Mouse (Mus musculus) Patski (cell line): ENCODE data around the gene Evi2. TPM values are rescaled to one million over a fixed set of nuclear protein-coding genes. Genes with fewer than 3 reads are reported as not detected.

Source experiments
- ATAC-seq: fragments of 100-300 bp; one replicate; pipeline ENCODE4 v1.8.0; 2021
- CTCF ChIA-PET: fragments of 350-600 bp; sonication (Branson Sonifier 250); formaldehyde crosslinking; loops from one replicate; lab custom pipeline; 2022; ENCODE audit warnings: inconsistent platforms; lab: Charles Lee
- POLR2A ChIA-PET: fragments of 350-600 bp; sonication (Branson Sonifier 250); formaldehyde crosslinking; loops from one replicate; lab custom pipeline; 2022; ENCODE audit warnings: antibody characterized with exemption, inconsistent platforms; lab: Charles Lee
- DNase-seq: peaks from one replicate; pipeline ENCODE4 v3.0.0-alpha.2; 2011; ENCODE audit warnings: low read depth, low spot score
- H3K27me3 ChIP-seq: fragments of 371-371 bp; one replicate; pipeline ENCODE4 v1.5.1; 2021
- CTCF ChIP-seq: fragments of 100-300 bp; IDR thresholded peaks from one replicate; pipeline ENCODE4 v1.5.1; 2021
- in situ Hi-C: fragments of 300-500 bp; cut with MboI; formaldehyde crosslinking; loops from 3 replicates; pipeline ENCODE4 v1.11.1; 2018; ENCODE audit warnings: low pct_unique_long_range_greater_than_20kb, mixed read lengths
- polyA plus RNA-seq: library from polyadenylated mRNA; unstranded; gene quantifications from one replicate; pipeline ENCODE4 v1.2.3, GENCODE M21; 2021

Evi2 gene
- polyA plus RNA-seq, 1 experiment from 2014 or later = not detected

DNA sequence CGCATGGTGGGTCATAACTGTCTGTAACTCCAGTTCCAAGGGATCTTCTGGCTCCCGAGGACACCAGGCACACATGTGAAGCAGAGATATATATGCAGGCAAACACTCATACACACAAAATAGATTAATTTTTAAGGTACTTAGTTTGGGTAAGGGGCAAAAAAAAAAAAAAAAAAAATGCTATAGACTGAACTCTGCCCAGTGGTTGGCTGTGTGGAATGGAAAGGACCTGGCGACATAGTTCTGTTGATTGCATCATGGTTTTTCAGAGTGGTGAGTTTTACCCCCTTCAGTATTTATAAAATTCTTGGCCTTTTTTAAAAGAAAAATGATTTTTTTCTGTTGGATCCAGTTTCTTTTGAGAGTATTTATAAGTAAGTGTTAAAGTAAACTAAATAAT, 5.9 kb upstream of the Evi2 start:
- DNase-seq (no peak), ATAC-seq (no peak)
- no peak for TF ChIP-seq CTCF
- no peaks in the 10 kb centered on the region for H3K27me3 ChIP-seq
- in situ Hi-C loops = no loop called here
- POLR2A ChIA-PET = no interaction called here
- CTCF ChIA-PET = no interaction called here

DNA sequence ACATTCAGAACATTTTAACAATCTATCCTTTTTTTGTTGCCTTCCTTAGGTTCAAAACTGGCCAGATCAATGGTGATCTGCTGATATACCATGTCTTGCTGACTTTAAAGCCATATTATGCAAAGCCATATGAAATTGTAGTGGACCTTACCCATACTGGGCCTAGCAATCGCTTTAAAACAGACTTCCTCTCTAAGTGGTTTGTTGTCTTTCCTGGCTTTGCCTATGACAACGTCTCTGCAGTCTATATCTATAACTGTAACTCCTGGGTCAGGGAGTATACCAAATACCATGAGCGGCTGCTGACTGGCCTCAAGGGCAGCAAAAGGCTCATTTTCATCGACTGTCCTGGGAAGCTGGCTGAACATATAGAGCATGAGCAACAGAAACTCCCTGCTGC, 5.2 kb upstream of the Evi2 start:
- TF ChIP-seq CTCF = no peak
- in situ Hi-C loops = no loop called here
- ATAC-seq (no peak), DNase-seq (no peak)
- ChIA-PET CTCF (no interaction called here), POLR2A (no interaction called here)
- H3K27me3 ChIP-seq = no peaks in the 10 kb centered on the region

DNA sequence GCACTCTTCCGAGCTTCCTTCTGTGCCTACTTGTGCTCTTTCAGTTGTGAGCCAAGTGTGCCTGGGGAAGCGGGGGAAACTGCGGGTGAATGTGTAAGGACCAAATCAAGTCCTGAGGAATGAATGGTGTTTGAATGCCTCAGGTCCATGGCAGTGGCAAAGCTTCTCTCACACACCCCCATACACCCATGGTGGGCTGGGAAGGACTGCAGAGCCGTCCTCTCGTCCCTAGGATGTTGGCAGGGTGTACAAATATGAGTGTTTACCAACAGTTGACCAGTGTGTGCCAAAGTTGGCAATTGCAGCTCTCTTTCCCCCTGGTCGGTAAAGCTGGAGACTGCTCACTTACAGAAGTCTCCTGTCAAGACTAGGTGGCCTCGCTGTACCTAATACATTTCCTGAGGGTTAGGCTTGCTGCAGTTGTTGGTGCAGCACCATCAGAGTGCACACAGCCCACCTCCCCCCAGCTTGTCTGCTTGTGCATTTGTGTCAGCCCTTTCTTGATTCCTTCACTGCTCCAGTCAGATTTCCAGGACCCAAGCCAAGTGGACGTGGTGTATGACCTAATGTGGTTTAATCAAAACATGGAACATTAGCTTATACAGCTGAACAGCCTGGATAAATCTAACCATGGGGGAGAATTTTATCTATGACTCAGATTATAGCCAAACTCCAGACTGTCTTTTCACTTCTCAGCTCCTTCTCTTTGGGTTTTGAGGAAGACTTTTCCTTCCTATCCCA, 3.7 kb upstream of the Evi2 start:
- ChIA-PET POLR2A (interaction anchor here (0.8 to 1.2 kb wide), 2 partner anchors 9 to 45 kb away, joined by 3 read pairs; no protein-coding TSS in a partner anchor), CTCF (interaction anchor here (0.8 to 1.8 kb wide), 5 partner anchors 12 to 58 kb away, joined by 3 to 6 read pairs (median 4); no protein-coding TSS in a partner anchor)
- ATAC-seq (peak; percentile 89), DNase-seq (peak; percentile 85)
- no peaks in the 10 kb centered on the region for H3K27me3 ChIP-seq
- no peak for TF ChIP-seq CTCF
- in situ Hi-C loops = no loop called here

DNA sequence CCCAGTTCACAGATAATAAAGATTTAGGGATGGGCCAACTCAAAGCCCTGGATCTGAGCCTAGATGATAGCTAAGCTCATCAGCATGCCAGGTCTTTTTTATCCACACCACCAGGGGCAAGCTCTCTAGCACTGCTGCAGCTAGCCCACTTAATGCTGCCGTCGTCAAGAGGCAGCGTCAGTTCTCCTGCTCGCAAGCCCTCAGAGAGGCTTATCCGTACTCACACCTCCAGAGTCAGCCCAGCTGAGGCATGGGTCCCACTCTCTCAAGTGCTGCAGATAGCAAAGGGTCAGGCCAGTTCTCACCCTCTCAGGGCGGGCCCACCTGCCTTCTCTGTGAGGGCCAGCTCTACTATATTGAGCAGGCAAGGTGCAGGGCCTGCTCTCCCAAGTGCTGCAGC, 2.9 kb upstream of the Evi2 start:
- TF ChIP-seq CTCF = no peak
- DNase-seq (no peak), ATAC-seq (no peak)
- ChIA-PET CTCF (interaction anchor here (1.0 to 1.8 kb wide), 3 partner anchors 11 to 58 kb away, joined by 3 to 6 read pairs (median 4); no protein-coding TSS in a partner anchor), POLR2A (interaction anchor here (0.6 to 1.2 kb wide), 2 partner anchors 44 to 566 kb away, joined by 3 read pairs; no protein-coding TSS in a partner anchor)
- no peaks in the 10 kb centered on the region for H3K27me3 ChIP-seq
- in situ Hi-C loops = no loop called here

DNA sequence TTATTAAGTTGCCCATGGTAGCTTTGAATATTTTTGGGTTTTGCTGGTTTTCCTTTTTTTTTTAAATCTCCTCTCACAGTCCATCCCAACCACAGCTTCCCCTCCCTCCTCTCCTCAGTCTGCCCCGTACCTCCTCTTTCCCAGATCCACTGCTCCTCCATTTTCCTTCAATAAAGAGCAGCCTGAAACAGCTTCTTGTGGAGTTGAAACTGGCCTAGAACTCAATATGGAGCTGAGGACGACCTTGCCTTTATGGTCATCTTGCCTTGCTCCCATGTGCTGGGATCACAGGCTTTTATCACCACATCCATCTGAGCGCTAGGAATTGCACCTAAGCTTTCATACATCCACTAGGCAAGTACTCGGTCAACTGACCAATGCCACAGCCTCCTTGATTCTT, 1.1 kb upstream of the Evi2 start:
- no peak for TF ChIP-seq CTCF
- no peaks in the 10 kb centered on the region for H3K27me3 ChIP-seq
- no peak for DNase-seq
- ChIA-PET POLR2A (interaction anchor here (0.5 kb wide), 1 partner anchor 60 kb away, joined by 3 read pairs; the partner anchor contains the start of gene Rab11fip4), CTCF (interaction anchor here (0.7 kb wide), 1 partner anchor 15 kb away, joined by 3 read pairs; no protein-coding TSS in a partner anchor)
- ATAC-seq = no peak
- in situ Hi-C loops = no loop called here

DNA sequence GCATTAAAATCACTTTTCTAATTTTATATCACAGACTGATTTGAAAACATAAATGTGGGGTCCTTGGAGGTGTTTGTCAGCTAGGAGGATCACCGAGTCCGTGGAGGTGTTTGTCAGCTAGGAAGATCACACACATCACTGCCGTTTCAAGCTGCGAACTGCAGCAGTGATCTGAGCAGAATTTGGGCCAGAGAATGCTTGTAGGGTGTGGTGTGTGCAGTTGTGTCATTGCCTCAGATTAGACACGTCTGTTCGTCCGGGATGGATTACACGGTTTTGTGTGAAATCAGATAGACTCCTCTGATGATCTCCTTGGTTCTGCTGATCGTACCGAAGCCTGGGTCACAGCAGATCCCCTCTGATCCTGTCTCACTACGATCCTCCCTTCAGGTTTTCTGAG, 385 bp upstream of the Evi2 start:
- POLR2A ChIA-PET = no interaction called here
- in situ Hi-C loops = no loop called here
- ATAC-seq (no peak), DNase-seq (no peak)
- no peak for TF ChIP-seq CTCF
- no peaks in the 10 kb centered on the region for H3K27me3 ChIP-seq
- CTCF ChIA-PET = no interaction called here

DNA sequence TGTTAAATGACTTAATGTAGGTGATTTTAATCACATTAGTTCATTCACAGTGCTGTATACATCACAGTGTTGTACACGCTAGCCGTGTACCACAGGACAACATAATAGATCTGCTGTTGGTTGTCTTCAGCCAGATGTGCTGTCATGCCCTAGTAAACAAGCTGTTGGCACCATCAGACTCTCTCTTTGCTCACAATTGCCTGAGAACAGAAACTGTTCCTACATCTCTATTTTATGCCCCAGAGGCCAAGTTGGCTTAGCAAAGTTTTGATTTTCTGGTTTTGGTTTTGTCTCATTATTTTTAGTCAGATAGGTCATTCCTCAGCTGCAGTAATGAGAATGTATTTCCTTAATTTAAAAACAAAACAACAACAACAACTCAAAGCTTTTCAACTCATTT, 653 bp downstream of the Evi2 start:
- in situ Hi-C loops = no loop called here
- TF ChIP-seq CTCF = no peak

DNA sequence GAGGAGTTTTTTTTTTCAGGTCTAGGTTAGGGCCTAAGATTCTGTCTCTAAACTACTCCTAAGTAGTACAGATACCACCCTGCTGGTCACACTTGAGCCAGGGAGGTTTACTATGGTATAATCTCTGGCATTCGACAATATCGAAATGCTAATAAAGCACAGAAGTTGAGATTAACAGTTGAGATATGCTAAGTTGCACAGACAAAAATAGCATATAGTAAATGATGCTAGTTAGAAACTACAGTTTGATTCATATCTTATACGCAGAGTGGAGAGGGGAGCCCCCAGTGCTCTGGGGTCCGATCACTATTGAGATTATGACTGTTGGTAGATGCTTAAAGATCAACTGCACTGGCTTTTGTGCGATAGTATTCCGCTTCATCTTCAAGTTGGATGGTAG, 1.2 kb downstream of the Evi2 start:
- in situ Hi-C loops = no loop called here
- no peak for TF ChIP-seq CTCF
- ChIA-PET POLR2A (no interaction called here), CTCF (no interaction called here)
- DNase-seq (no peak), ATAC-seq (no peak)
- no peaks in the 10 kb centered on the region for H3K27me3 ChIP-seq

More for the DNA sequence above, 653 bp downstream of the Evi2 start:
- H3K27me3 ChIP-seq = no peaks in the 10 kb centered on the region
- CTCF ChIA-PET = no interaction called here
- no peak for DNase-seq
- ATAC-seq = no peak
- POLR2A ChIA-PET = no interaction called here

DNA sequence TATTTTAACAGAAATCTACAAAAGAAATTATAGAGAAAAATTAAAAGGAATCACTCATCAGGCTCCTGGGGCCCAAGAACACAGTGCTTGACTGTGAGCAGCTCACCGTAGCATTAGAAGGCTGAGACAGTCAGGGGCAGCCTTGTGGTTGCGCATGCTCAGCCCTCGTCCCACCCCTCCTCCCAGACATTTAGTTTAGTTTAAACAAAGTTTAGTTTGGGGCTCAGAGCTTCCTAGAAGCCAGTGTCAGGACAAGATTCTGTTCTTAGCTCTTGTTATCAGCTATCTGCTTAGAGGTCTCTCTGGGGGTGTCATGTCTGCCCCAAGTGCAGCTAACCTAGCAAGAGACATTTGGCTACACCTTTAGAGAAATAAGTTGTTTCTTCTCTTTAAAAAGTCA, 1.8 kb downstream of the Evi2 start:
- ChIA-PET POLR2A (no interaction called here), CTCF (no interaction called here)
- ATAC-seq = no peak

DNA sequence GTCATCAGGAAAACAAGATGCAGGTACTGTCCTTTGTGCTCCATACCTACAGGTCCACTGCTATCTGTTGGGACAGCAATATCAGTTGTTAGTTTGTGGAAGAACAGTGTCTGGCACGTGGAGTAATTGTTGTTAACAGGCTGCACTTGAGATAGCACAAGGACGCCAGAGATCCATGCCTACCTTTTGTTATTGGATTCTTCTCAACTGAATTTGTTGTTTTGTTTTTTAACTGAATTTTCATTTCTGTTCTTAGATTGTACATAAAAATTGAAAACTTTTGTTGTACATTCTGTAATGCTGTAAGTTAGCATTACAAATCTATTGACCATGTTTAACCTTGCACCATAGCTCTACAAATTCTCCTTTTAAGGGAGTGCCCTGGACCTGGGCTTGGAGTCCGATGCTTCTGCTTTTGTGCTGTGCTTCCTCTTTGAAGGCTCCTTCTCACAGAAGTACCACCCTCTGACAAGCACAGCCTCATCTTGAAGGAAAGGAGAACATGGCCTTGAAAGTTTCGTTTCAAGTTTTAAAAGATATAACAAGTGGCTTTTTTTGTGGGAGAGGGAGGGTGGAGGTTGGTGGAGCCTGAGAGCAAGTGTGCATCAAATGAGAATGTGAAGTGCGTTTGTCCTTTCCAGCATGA, 2.5 kb downstream of the Evi2 start:
- TF ChIP-seq CTCF = no peak
- DNase-seq (no peak), ATAC-seq (no peak)
- ChIA-PET POLR2A (no interaction called here), CTCF (no interaction called here)
- H3K27me3 ChIP-seq = no peaks in the 10 kb centered on the region
- in situ Hi-C loops = no loop called here

More for the DNA sequence above, 1.8 kb downstream of the Evi2 start:
- in situ Hi-C loops = no loop called here
- no peaks in the 10 kb centered on the region for H3K27me3 ChIP-seq
- TF ChIP-seq CTCF = no peak
- DNase-seq = no peak
